Mouse (Mus musculus): Measurements from ENCODE around the gene Kcnb1. TPM values are rescaled to one million over a fixed set of nuclear protein-coding genes. Genes with fewer than 3 reads are reported as not detected.

Gene Kcnb1
- polyA plus RNA-seq, 1 experiment from 2014 or later = 0.85 TPM

GRCm38 (mm10) chr2:167219154-167219775 lies 29.3 kb upstream of the Kcnb1 start:
- WGBS = 51% methylated on average over 8 of the region's 8 CpGs
- ATAC-seq (ENCODE audit: insufficient number of reproducible peaks, insufficient read depth, low FRiP score, low read depth) = no peak

DNA sequence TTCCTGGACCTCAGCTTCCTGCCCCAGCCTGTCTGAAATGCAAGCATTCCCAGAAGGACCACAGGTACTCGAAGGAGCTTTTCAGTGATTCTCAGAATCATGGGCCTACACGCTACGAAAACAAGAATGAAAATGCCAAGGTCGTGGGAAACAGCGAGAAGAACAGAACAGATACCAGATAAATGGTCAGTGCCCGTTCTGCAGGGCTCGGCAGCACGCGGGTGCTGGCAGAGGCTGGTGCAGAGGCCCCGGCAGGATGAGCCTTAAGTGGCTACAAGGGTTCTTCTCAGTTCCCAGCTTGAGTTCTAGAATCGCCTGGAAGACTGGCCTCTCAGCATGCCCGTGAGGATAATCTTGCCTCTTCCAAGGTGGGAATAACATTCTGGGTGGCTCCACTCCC lies 23.7 kb upstream of the Kcnb1 start:
- ATAC-seq (ENCODE audit: insufficient number of reproducible peaks, insufficient read depth, low FRiP score, low read depth) = no peak
- 91% methylated on average over 12 of the region's 12 CpGs for WGBS
- Histone ChIP-seq H3K4me3 (ENCODE audit: control insufficient read depth in 1 of 2, insufficient read depth in 1 of 2, low read depth in 1 of 2, low read length in 2 of 2) (no peak overlapping the region), H3K27me3 (ENCODE audit: control insufficient read depth, insufficient read depth, low read length) (no peaks in the 10 kb centered on the region), H3K4me2 (ENCODE audit: low read length) (no peak overlapping the region), H3K36me3 (ENCODE audit: control insufficient read depth, insufficient read depth, low read length) (no peaks in the 10 kb centered on the region), H3K4me1 (ENCODE audit: control insufficient read depth in 2 of 2, insufficient read depth in 2 of 2, low read length in 2 of 2) (peaks cover 13 to 22% of the 10 kb centered on the region in 2 experiments), H3K27ac (replicated peaks in 1 of 2; ENCODE audit: control insufficient read depth in 1 of 2, insufficient read depth in 1 of 2, low read depth in 2 of 2, low read length in 2 of 2) (no peak overlapping the region), H3K9me3 (ENCODE audit: control insufficient read depth, low read length) (no peaks in the 10 kb centered on the region), H3K9ac (ENCODE audit: low read length) (no peak overlapping the region)

More at GRCm38 (mm10) chr2:167219154-167219775, 29.3 kb upstream of the Kcnb1 start:
- Histone ChIP-seq H3K4me2 (ENCODE audit: low read length) (no peak overlapping the region), H3K4me1 (ENCODE audit: control insufficient read depth in 2 of 2, insufficient read depth in 2 of 2, low read length in 2 of 2) (no peaks in the 10 kb centered on the region), H3K9me3 (ENCODE audit: control insufficient read depth, low read length) (no peaks in the 10 kb centered on the region), H3K36me3 (ENCODE audit: control insufficient read depth, insufficient read depth, low read length) (peaks cover 13% of the 10 kb centered on the region; the same call in 1 of the 2 replicates), H3K4me3 (ENCODE audit: control insufficient read depth in 1 of 2, insufficient read depth in 1 of 2, low read depth in 1 of 2, low read length in 2 of 2) (no peak overlapping the region), H3K27ac (replicated peaks in 1 of 2; ENCODE audit: control insufficient read depth in 1 of 2, insufficient read depth in 1 of 2, low read depth in 2 of 2, low read length in 2 of 2) (no peak overlapping the region), H3K9ac (ENCODE audit: low read length) (no peak overlapping the region), H3K27me3 (ENCODE audit: control insufficient read depth, insufficient read depth, low read length) (no peaks in the 10 kb centered on the region)

GRCm38 (mm10) chr2:167213076-167213475 lies 23.1 kb upstream of the Kcnb1 start:
- H3K4me1 ChIP-seq (ENCODE audit: control insufficient read depth in 2 of 2, insufficient read depth in 2 of 2, low read length in 2 of 2) = peaks cover 16 to 25% of the 10 kb centered on the region in 2 experiments
- no peaks in the 10 kb centered on the region for H3K27me3 ChIP-seq (ENCODE audit: control insufficient read depth, insufficient read depth, low read length)
- H3K9me3 ChIP-seq (ENCODE audit: control insufficient read depth, low read length) = no peaks in the 10 kb centered on the region
- no peaks in the 10 kb centered on the region for H3K36me3 ChIP-seq (ENCODE audit: control insufficient read depth, insufficient read depth, low read length)
- ATAC-seq (ENCODE audit: insufficient number of reproducible peaks, insufficient read depth, low FRiP score, low read depth) = no peak
- 88% methylated on average over 3 of the region's 3 CpGs for WGBS
- H3K27ac ChIP-seq (replicated peaks in 1 of 2; ENCODE audit: control insufficient read depth in 1 of 2, insufficient read depth in 1 of 2, low read depth in 2 of 2, low read length in 2 of 2) = no peak overlapping the region
- no peak overlapping the region for H3K9ac ChIP-seq (ENCODE audit: low read length)
- no peak overlapping the region for H3K4me2 ChIP-seq (ENCODE audit: low read length)
- H3K4me3 ChIP-seq (ENCODE audit: control insufficient read depth in 1 of 2, insufficient read depth in 1 of 2, low read depth in 1 of 2, low read length in 2 of 2) = no peak overlapping the region

GRCm38 (mm10) chr2:167212551-167212950 lies 22.6 kb upstream of the Kcnb1 start:
- Histone ChIP-seq H3K27me3 (ENCODE audit: control insufficient read depth, insufficient read depth, low read length) (no peaks in the 10 kb centered on the region), H3K9me3 (ENCODE audit: control insufficient read depth, low read length) (no peaks in the 10 kb centered on the region), H3K4me1 (ENCODE audit: control insufficient read depth in 2 of 2, insufficient read depth in 2 of 2, low read length in 2 of 2) (peaks cover 20 to 25% of the 10 kb centered on the region in 2 experiments), H3K27ac (replicated peaks in 1 of 2; ENCODE audit: control insufficient read depth in 1 of 2, insufficient read depth in 1 of 2, low read depth in 2 of 2, low read length in 2 of 2) (peak overlapping the region in 1 of 2 experiments; percentile 42; a peak in 1 of 4 replicates), H3K36me3 (ENCODE audit: control insufficient read depth, insufficient read depth, low read length) (no peaks in the 10 kb centered on the region), H3K4me3 (ENCODE audit: control insufficient read depth in 1 of 2, insufficient read depth in 1 of 2, low read depth in 1 of 2, low read length in 2 of 2) (no peak overlapping the region), H3K4me2 (ENCODE audit: low read length) (0 out of 2 replicates have a peak overlapping the region, but pooled peaks have one; percentile 16), H3K9ac (ENCODE audit: low read length) (no peak overlapping the region)
- WGBS = 32% methylated on average over 6 of the region's 6 CpGs
- ATAC-seq (ENCODE audit: insufficient number of reproducible peaks, insufficient read depth, low FRiP score, low read depth) = peak; percentile 42; the same call in 1 of the 2 replicates

DNA sequence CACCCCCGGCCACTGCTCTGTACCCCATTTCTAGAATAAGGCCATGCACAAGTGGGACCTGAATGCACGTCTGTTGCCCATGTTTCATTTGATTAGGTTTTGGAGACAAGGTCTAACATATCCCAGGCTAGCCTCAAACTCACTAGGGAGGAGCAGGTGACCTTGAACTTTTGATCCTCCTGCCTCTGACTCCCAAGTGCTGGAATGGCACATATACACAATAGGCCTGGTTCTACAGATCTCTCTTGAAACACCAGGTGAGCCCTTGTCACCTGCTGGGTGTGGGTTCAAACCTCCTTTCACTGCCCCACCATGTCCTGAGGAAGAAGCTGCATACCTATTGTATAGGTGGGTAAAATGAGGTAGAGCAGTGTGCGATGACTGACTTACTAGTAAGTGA lies 22.1 kb upstream of the Kcnb1 start:
- Histone ChIP-seq H3K4me3 (ENCODE audit: control insufficient read depth in 1 of 2, insufficient read depth in 1 of 2, low read depth in 1 of 2, low read length in 2 of 2) (no peak overlapping the region), H3K4me1 (ENCODE audit: control insufficient read depth in 2 of 2, insufficient read depth in 2 of 2, low read length in 2 of 2) (peaks cover 20 to 25% of the 10 kb centered on the region in 2 experiments), H3K9me3 (ENCODE audit: control insufficient read depth, low read length) (no peaks in the 10 kb centered on the region), H3K9ac (ENCODE audit: low read length) (no peak overlapping the region), H3K27me3 (ENCODE audit: control insufficient read depth, insufficient read depth, low read length) (no peaks in the 10 kb centered on the region), H3K36me3 (ENCODE audit: control insufficient read depth, insufficient read depth, low read length) (no peaks in the 10 kb centered on the region), H3K27ac (replicated peaks in 1 of 2; ENCODE audit: control insufficient read depth in 1 of 2, insufficient read depth in 1 of 2, low read depth in 2 of 2, low read length in 2 of 2) (peak overlapping the region in 1 of 2 experiments; percentile 42; a peak in 1 of 4 replicates), H3K4me2 (ENCODE audit: low read length) (no peak overlapping the region)
- ATAC-seq (ENCODE audit: insufficient number of reproducible peaks, insufficient read depth, low FRiP score, low read depth) = no peak
- 86% methylated on average over 3 of the region's 3 CpGs for WGBS

DNA sequence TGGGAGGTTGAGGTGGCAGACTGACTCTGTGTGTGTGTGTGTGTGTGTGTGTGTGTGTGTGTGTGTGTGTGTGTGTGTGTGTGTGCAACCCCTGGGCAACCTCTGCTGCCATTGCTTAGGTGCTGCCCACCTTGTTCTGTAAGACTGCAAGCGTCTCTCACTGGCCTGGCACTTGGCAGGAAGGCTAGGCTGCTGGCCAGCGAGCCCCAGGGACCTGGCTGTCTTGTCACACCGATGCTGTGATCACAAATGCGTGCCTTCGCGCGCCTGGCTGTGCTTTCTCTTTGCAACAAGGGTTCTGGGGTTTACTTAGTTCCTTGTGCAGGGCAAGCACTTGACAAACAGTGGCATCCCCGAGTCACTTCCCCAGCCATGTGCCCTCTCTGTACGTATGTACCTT lies 19.9 kb upstream of the Kcnb1 start:
- Histone ChIP-seq H3K9ac (ENCODE audit: low read length) (no peak overlapping the region), H3K27me3 (ENCODE audit: control insufficient read depth, insufficient read depth, low read length) (no peaks in the 10 kb centered on the region), H3K4me3 (ENCODE audit: control insufficient read depth in 1 of 2, insufficient read depth in 1 of 2, low read depth in 1 of 2, low read length in 2 of 2) (no peak overlapping the region), H3K27ac (replicated peaks in 1 of 2; ENCODE audit: control insufficient read depth in 1 of 2, insufficient read depth in 1 of 2, low read depth in 2 of 2, low read length in 2 of 2) (no peak overlapping the region), H3K9me3 (ENCODE audit: control insufficient read depth, low read length) (no peaks in the 10 kb centered on the region), H3K4me2 (ENCODE audit: low read length) (no peak overlapping the region), H3K4me1 (ENCODE audit: control insufficient read depth in 2 of 2, insufficient read depth in 2 of 2, low read length in 2 of 2) (peaks cover 20 to 25% of the 10 kb centered on the region in 2 experiments), H3K36me3 (ENCODE audit: control insufficient read depth, insufficient read depth, low read length) (no peaks in the 10 kb centered on the region)
- ATAC-seq (ENCODE audit: insufficient number of reproducible peaks, insufficient read depth, low FRiP score, low read depth) = no peak
- WGBS = 68% methylated on average over 9 of the region's 9 CpGs

DNA sequence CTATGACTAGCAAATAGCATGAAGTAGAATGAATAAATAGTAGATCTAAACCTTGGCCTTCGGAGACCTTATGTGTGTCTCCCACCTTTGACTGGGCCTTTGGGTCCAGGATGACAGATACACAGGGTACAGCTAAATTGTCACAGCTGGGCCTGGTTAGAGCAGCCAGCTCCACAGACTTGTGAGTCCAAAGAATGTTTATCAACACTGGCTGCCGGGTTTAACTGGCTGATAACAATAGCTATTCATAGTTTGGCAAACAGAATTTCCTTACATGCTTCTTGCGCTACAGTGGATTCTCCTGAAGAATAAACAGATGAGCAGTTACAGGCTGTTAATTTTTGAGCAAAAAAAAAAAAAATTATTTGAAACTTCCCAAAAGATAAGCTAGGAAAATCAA lies 19.0 kb upstream of the Kcnb1 start:
- no peaks in the 10 kb centered on the region for H3K36me3 ChIP-seq (ENCODE audit: control insufficient read depth, insufficient read depth, low read length)
- H3K4me3 ChIP-seq (ENCODE audit: control insufficient read depth in 1 of 2, insufficient read depth in 1 of 2, low read depth in 1 of 2, low read length in 2 of 2) = no peak overlapping the region
- 43% methylated on average over 3 of the region's 3 CpGs for WGBS
- H3K27me3 ChIP-seq (ENCODE audit: control insufficient read depth, insufficient read depth, low read length) = no peaks in the 10 kb centered on the region
- no peak for ATAC-seq (ENCODE audit: insufficient number of reproducible peaks, insufficient read depth, low FRiP score, low read depth)
- no peak overlapping the region for H3K27ac ChIP-seq (replicated peaks in 1 of 2; ENCODE audit: control insufficient read depth in 1 of 2, insufficient read depth in 1 of 2, low read depth in 2 of 2, low read length in 2 of 2)
- H3K9me3 ChIP-seq (ENCODE audit: control insufficient read depth, low read length) = no peaks in the 10 kb centered on the region
- H3K4me1 ChIP-seq (ENCODE audit: control insufficient read depth in 2 of 2, insufficient read depth in 2 of 2, low read length in 2 of 2) = peaks cover 20 to 25% of the 10 kb centered on the region in 2 experiments
- no peak overlapping the region for H3K9ac ChIP-seq (ENCODE audit: low read length)
- H3K4me2 ChIP-seq (ENCODE audit: low read length) = 0 out of 2 replicates have a peak overlapping the region, but pooled peaks have one; percentile 15
